Mouse (Mus musculus) megakaryocyte-erythroid progenitor cell, adult 5-6 weeks (primary cell): ENCODE results near the gene Lrrc27. TPM values are rescaled to one million over a fixed set of nuclear protein-coding genes. Genes with fewer than 3 reads are reported as not detected.

Source experiments
- ATAC-seq: replicated peaks from 2 replicates; pipeline ENCODE4 v1.8.0; 2016; ENCODE audit warnings: mild to moderate bottlenecking, inconsistent platforms; ENCODE audit not compliant: severe bottlenecking, poor library complexity, low FRiP score, low TSS enrichment
- total RNA-seq, 2 experiments: library from RNA; stranded (forward) in 1 of 2; stranded (reverse) in 1 of 2; fragments of 200-1000, 215-1000 nt in 1 of 2; fragments of >200 nt in 1 of 2; fragmentation: Nextera tagmentation in 1 of 2; gene quantifications; 2 replicates each; pipeline ENCODE4 v1.2.3; 2014 to 2017

The Lrrc27 gene
- total RNA-seq, 2 experiments from 2014 or later: 0.56 to 2.4 TPM

DNA sequence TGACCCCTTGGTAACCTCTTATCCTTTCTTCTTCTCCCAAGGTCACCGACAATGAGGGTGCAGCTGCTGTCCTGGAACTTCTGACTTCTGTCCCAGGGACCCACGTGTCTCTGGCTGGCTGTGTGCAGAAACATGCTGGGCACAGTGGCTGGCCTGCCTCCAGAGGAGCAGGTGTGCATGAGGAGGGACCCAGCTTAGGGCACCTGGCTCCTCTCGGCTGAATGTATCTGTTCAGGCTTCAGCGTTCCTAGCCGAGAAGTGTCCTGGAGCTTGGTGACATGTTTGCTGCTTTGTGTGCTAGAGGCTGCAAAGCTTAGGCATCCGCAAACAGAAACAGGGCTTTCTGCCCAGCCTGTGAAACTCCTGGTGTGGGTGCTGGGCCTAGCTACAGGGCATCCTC lies 53.6 kb downstream of the Lrrc27 start:
- ATAC-seq: no peak

DNA sequence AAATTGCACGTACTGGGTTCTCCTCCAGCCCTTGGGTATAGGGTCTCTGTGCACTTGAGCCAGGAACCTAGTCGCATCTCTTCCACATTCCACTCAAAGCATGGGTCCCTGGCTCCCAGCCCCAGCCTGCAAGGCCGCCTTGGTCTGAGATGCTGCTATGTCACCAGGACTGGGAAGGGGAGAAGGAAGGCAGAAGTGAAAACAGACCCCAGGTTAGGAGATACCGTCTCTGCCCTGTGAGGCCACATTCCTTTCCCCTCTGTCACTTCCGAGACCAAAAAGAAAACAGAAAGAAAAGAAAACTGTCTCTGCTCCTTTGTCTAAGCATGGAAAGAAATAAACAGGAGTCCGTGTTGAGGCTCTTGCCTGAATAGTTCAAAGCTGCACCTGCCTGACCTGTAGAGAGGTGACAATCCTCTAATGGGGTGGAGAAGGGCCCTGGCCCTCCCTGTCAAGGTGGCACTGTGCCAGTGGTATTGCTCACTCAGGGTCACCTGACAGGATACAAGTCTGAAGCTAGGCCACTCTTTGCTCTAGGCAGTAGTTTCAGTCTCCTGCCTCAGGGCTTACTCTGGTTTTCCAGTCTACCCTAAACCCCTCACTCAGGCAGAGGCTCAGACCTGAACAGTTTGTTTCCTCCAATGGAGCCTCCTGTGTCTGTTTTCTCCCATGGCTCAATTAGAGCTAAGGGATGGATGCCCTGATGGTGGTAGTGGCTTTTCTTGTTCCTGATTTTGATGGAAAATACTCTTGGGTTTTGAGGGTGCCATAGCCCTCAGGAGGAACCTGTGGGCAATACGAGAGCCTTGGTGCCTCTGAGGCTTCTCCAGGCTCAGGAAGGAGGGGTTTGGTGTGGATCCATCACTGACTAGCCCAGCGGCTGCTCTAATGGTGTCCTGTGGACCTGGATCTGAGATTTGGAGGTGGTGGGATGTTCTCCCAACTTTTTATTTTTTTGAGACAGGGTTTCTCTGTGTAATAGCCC lies 54.4 kb downstream of the Lrrc27 start:
- ATAC-seq: no peak

DNA sequence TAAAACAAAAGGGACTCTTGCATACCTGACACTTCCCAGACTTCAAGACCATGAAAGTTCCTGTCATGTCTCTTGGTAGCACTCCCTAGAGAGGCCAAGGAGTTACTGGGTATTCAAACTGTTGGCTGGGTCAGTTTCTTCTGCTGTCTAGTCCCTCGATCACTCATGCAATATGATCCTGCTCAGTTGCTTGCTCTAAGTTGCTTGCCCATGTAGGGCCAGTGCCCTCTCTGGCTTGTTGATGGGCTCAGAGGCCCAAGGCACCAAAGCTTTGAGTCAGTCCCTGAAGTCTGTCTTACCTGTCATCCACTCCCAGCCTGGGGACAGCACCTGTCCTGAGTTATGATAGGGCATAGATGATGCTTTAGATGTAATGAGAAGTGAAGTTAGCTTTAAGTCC lies 58.0 kb downstream of the Lrrc27 start:
- ATAC-seq: no peak

DNA sequence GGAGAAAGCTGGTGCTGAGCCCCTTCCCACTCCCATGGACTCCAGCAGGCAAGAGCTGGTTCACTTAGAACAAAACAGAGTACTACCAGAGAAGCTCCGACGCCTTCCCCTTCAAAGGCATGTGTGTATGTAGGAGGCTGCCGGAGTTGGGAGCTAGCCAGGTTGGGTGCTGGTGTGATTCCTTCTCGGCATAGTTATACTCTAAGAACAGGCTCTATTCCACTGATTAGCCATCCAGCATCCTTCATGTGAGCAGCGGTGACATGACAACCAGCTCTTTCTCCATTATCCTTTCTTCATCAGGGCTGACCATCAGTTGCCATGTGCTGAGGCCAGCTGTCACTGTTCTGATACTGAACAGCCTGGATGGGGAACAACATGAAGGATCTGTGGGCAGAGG lies 59.1 kb downstream of the Lrrc27 start:
- ATAC-seq: no peak

DNA sequence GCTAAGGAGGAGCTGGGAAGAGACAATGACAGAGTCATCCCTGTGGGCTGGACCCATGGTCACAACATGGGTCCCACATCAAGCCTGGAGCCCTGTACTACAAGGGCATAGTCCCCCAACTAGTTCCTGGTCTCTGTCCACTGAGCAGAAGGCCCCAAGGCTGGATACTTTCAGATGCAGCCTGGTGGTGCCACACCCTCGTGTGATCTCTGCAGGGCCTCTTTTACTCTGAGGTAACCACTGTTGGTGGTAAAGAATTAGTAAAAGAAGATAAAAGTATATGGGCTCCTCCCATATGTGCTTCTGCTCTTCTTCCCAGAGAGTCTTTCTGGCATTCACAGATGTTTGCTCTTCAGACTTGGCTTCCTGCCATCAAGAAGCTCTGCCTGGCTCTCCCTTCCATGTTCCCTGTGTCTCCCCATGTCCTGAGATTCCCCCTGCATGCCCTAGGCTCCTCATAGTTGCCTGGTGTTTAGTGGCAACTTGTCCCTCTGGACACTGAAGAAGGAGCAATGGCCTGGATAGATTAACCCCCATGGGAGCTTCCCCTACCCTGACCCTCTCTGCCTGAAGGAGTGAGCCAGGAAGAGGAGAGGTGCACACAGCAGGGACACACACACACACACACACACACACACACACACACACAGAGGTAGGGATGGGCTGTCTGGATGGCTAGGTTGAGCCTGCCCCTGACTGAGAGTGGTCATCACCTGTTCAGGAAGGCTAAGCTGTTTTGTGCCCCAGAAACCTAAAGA lies 60.0 kb downstream of the Lrrc27 start:
- ATAC-seq: peak; percentile 60

DNA sequence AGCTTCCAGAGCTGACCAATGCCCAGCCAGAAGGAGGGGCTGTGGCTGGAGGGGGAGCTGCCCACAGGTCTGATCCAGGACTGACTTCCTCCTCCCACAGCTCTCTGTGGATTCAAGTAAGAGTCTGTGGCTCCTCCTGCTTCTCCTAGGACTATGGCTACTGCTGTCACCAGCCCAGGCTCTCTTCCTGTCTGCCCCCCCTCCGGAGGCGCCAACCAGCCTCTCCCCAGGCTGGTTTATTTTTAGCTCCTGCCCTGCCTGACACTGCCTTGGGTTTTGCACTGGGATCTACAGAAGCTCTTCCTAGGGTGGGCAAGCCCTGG lies 60.6 kb downstream of the Lrrc27 start:
- ATAC-seq: 0 out of 2 replicates have a peak, but pooled peaks have one; percentile 8

DNA sequence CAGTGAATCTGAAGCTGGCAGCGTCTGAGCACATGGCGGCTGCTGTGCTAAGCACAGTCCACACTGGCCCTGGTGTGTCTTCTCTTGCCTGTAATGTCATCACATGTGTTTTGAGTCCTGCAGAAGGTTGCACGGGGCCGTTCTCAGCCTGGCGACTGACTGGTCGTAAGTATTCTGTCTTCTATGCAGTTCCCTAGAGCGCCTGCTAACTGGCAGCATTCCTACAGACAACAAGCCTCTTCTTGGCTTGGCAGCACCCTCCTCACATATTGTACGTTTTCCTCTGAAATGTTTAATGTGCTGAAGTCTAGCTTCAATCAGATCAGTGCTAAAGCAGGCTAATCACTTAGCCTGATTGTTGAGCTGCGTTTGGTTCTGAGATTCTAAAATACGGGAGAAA lies 62.8 kb downstream of the Lrrc27 start:
- ATAC-seq: no peak

DNA sequence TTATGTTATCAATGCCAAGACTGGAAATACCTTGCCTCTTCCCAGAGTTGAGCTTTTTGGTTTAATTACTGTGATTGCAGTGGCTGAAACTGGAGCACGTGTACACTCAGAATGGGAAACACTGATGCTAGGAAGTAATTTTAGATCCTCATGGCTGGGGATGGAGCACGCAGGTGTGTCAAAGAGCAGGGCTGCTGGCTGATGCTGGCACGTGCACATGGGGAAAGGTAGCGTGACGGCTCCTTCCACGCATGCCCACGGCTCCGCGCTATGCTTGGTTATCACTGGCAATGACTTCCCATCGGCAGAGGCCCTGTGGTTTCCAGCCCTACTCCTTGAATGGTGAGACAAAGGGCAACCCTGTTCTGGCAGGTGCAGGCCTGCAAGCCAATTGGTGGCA lies 63.4 kb downstream of the Lrrc27 start:
- no peak for ATAC-seq

DNA sequence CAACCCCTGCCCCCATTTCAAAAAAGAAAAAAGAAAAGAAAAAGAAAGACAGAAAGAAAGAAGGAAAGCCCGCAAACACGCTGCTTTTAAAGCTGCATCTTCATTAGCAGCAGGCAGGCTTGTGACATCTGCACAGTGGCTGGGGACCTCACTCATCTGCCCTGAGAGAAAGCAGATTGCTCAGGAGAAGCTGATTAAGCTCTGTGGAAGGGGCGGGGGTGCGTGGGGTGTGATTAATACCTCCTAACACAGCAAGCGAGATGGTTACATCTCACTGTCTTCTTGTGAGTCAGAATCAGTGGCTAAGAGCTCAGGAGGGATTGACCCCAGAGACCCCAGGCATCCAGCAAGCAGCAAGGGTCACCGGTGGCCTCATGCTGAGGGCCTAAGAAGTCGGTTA lies 64.7 kb downstream of the Lrrc27 start:
- no peak for ATAC-seq

DNA sequence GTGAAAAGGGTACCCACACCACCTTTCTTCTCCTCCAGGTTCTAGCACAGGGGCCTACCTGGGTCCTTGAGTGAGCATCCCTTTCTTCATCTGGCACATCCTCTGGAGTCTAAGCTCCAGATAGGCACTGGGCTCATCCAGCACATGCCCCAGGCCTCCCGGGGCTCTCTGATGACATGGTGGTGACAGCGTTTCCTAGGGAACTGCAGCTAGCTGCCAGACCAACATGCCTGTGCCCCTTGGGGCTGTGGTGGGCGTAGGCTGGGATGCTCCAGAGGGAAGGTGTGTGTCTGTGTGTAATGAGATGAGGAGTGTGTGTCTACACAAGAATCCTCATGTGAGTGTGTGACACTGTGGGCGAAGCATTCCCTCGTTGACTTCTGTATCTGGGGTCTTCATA lies 66.8 kb downstream of the Lrrc27 start:
- ATAC-seq: no peak

DNA sequence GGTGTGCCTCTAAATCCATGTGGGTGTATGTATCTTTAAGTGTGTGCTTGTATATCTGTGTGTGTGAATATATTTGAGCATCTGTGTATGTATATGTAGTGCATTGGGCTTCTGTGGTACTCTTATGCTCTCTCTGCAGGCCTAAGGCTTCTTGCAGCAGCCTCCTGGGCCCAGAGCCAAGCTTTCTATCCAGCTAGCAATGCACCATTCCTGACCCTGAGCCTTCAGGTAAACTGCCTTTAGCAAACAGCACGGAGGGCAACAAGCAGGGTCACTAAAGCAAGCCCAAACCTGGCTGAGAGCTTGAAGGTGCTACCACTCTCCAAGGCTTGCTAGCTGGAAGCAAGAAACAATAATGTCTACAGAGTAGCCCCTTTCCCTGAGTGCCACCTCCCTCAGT lies 67.3 kb downstream of the Lrrc27 start:
- ATAC-seq: no peak

DNA sequence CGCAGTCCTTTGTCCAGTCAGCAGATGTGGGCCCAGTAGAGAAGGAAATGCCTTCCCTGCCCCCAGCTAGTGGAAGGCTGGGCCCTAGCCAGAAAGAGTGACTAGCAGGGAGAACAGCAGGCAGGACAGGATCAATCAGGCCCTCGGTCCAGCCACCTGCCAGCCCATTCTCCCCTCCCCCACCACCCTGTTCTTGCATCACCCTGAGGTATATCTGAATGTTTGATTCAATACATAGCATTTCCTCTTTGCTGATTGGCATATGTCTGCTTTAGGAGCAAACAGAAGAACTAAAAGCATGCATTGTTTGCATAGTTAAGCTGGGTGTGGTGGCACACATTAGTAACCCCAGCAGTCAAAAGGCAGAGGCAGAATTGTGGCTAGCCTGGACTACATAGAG lies 68.4 kb downstream of the Lrrc27 start:
- ATAC-seq: no peak

DNA sequence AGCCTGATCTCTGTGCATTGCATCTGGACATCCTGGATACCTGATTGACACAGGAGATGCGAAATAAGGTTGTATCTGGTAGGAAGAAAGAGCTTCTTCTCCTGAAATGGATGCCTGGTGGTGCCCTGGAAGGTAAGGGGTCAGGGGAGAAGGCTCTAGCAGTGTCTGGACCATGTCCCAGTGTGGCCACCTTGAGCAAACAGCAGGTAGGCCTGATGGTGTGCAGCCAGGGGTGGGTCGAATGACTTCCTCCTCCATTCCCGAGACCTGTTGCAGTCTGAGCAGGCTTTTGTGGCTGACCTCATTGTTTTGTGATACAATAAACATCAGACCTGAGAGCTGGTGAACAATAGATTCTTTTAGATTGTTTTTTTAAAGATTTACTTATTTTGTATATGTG lies 69.2 kb downstream of the Lrrc27 start:
- ATAC-seq: no peak

DNA sequence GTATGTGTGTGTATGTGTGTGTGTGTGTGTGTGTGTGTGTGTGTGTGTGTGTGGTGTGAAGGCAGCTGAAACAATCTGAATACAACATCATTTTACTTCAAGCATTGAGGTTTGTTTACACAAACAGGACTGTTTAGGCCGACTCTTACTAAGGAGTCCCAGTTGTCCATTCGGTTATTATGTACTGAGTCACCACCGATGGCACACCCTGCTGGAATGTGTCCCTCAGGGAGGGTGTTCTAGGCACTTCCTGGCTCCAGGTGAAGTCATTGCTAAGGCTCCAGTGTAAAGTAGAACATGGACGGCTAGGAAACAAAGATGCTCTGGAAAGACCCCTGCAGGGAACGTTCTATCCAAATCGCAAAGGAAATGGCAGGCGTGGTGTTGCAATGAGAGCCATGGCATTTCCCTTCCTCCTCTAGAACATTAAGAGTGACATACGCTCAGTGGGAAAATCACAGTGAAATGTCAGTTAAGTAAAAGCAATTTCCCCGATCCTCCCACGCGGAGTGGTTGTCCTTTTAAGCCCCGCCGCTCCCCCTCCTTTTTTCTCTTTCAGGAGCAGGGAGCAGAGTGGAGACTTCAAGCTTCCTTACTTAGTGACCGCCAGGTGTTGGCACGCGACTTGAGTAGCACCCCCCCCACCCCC lies 72.6 kb downstream of the Lrrc27 start:
- no peak for ATAC-seq

DNA sequence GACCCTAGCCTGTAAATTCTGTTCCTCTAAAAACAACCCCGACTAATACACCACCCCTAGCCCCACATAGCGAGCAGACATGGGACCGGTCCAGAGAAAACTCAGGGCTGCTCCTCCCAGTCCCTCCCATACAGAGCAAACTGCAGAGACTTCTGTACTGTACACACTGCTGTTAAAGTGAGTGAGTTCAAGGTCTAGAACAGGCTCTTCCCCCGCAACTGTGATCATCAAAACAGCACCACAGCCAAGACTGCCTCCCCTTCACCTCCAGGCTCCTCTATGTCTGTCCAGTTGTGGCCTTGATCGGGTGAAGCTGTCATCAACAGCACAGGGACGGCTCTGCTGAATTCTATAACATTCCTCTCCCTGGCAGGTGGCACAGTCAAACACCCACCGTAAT lies 75.8 kb downstream of the Lrrc27 start:
- ATAC-seq: no peak

Other genes starting within 250 kb of the Lrrc27 start
- gene Dpysl4, start 127.0 kb upstream of the Lrrc27 start, total RNA-seq (2014; fragmentation: Nextera tagmentation): not detected in 2 replicates
- gene Dpysl4, start 127.0 kb upstream of the Lrrc27 start, total RNA-seq (2017): not detected in 2 replicates
- not detected in 2 replicates for gene Stk32c, start 319 bp downstream of the Lrrc27 start, total RNA-seq (2014; fragmentation: Nextera tagmentation)
- gene Stk32c, start 319 bp downstream of the Lrrc27 start, total RNA-seq (2017): 0.88 TPM in 1 of 2 replicates, not detected in the other
- 1.4 and 2.4 TPM in 2 replicates for gene Pwwp2b, start 35.5 kb downstream of the Lrrc27 start, total RNA-seq (2014; fragmentation: Nextera tagmentation)
- gene Pwwp2b, start 35.5 kb downstream of the Lrrc27 start, total RNA-seq (2017): 1.1 and 2.1 TPM in 2 replicates
- 4.6 and 8.2 TPM in 2 replicates for gene Inpp5a, start 176.1 kb downstream of the Lrrc27 start, total RNA-seq (2014; fragmentation: Nextera tagmentation)
- gene Inpp5a, start 176.1 kb downstream of the Lrrc27 start, total RNA-seq (2017): 3.2 and 4.9 TPM in 2 replicates